10 mouse cellular contexts compared by ENCODE assay signal in the genomic region with DNA sequence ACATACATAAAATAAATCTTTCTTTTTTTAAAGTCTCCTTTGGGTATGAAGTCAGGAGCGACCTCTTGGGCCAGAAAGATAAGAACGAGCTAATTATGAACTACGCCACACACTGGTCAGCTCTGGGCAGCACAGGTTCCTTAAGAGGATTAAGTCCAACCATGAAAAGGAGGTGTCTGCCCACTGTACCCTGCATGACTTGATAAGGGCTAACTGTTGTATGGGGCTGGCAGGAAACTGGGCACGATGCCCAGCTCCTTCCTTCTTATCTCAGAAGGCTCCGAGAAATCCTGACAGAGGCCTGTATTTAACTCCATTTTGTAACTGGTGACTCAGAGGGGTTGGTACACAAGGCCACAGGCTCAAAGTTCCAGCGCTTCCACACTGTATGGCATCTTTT. TPM values are rescaled to one million over a fixed set of nuclear protein-coding genes. Genes with fewer than 3 reads are reported as not detected.
DNase-seq lines count a peak whose midpoint lies in the region; ATAC-seq and TF ChIP-seq lines count a peak whose summit lies in the region.
"Had no signal": no experiment of that assay in that cellular context is flagged by ENCODE, and none has a peak within 500 bp of the region (broad histone marks: within the 10 kb centered on the region; RNA-seq: fewer than 3 reads in every experiment).

No protein-coding gene starts in this region.

- no peak overlapping the region for H3K4me3 ChIP-seq in midbrain, embryonic 13.5 days (replicated peaks)
- H3K4me3 ChIP-seq in midbrain, embryonic 11.5 days (ENCODE audit: low read depth, low read length): no peak overlapping the region
- no peak overlapping the region for H3K4me3 ChIP-seq in small intestine, adult 2 months (ENCODE audit: low read depth, low read length)
- H3K4me3 ChIP-seq: embryonic facial prominence, embryonic 13.5 days had no signal

- no peak for TF ChIP-seq CTCF in small intestine, adult 2 months (IDR thresholded peaks at IDR 0.05; ENCODE audit: extremely low read depth, insufficient read length, insufficient replicate concordance, low read depth, low read length)

- H3K27ac ChIP-seq in midbrain, embryonic 13.5 days: no peak overlapping the region
- no peak overlapping the region for H3K27ac ChIP-seq in midbrain, embryonic 11.5 days (ENCODE audit: low read depth, low read length)
- peak overlapping the region; percentile 75; the same call in 1 of the 2 replicates for H3K27ac ChIP-seq in small intestine, adult 2 months (ENCODE audit: insufficient read depth, low read depth, low read length)
- H3K27ac ChIP-seq: embryonic facial prominence, embryonic 13.5 days; macrophage had no signal

- intact Hi-C loops in heart, postnatal 36 days (cut with DNase I): no loop called here

- H3K4me1 ChIP-seq in midbrain, embryonic 13.5 days (replicated peaks): 0 out of 2 replicates have a peak, but pooled peaks cover 3% of the 10 kb centered on the region
- H3K4me1 ChIP-seq in midbrain, embryonic 11.5 days (ENCODE audit: control insufficient read depth, insufficient read depth, low read length): no peaks in the 10 kb centered on the region
- peaks cover 16% of the 10 kb centered on the region for H3K4me1 ChIP-seq in small intestine, adult 2 months (ENCODE audit: control insufficient read depth, insufficient read depth, insufficient read length, low read length)
- H3K4me1 ChIP-seq: embryonic facial prominence, embryonic 13.5 days had no signal

- no peaks in the 10 kb centered on the region for H3K9me3 ChIP-seq in midbrain, embryonic 13.5 days
- H3K9me3 ChIP-seq in midbrain, embryonic 11.5 days (ENCODE audit: control insufficient read depth, low read length): no peaks in the 10 kb centered on the region

- peaks cover 21% of the 10 kb centered on the region for H3K27me3 ChIP-seq in midbrain, embryonic 13.5 days
- no peaks in the 10 kb centered on the region for H3K27me3 ChIP-seq in midbrain, embryonic 11.5 days (ENCODE audit: control insufficient read depth, insufficient read depth, low read length)
- H3K27me3 ChIP-seq in small intestine, adult 2 months (ENCODE audit: control insufficient read depth, insufficient read depth, low read length): no peaks in the 10 kb centered on the region

- TF ChIP-seq POLR2A in small intestine, adult 2 months (IDR thresholded peaks at IDR 0.05; ENCODE audit: low read depth, low read length): no peak

- no peak overlapping the region for H3K9ac ChIP-seq in midbrain, embryonic 13.5 days (replicated peaks)
- H3K9ac ChIP-seq in midbrain, embryonic 11.5 days (ENCODE audit: low read length): no peak overlapping the region
- H3K9ac ChIP-seq: embryonic facial prominence, embryonic 13.5 days had no signal

- no peak overlapping the region for H3K4me2 ChIP-seq in midbrain, embryonic 13.5 days (replicated peaks)
- H3K4me2 ChIP-seq in midbrain, embryonic 11.5 days: no peak overlapping the region
- H3K4me2 ChIP-seq: embryonic facial prominence, embryonic 13.5 days had no signal

- no peak for DNase-seq in midbrain, embryonic 11.5 days (ENCODE audit: low spot score, missing footprints)
- peak; percentile 89 to 90 for DNase-seq in adrenal gland, postnatal 36 days
- DNase-seq in heart, postnatal 36 days: peak; percentile 46 to 56
- no peak for DNase-seq in cerebellum, postnatal 25 days
- no peak for DNase-seq in cerebellum, adult 11 months
- DNase-seq in left cerebral cortex, adult 9 months (ENCODE audit: low spot score in 2 of 2): no peak

- H3K36me3 ChIP-seq in midbrain, embryonic 13.5 days: no peaks in the 10 kb centered on the region
- no peaks in the 10 kb centered on the region for H3K36me3 ChIP-seq in midbrain, embryonic 11.5 days (ENCODE audit: control insufficient read depth, insufficient read depth, low read length)
- H3K36me3 ChIP-seq in small intestine, adult 2 months (ENCODE audit: control insufficient read depth, insufficient read depth, low read length): no peaks in the 10 kb centered on the region
- H3K36me3 ChIP-seq: embryonic facial prominence, embryonic 13.5 days had no signal

- 73% methylated on average over 6 of the region's 6 CpGs for WGBS in midbrain, embryonic 13.5 days
- 92% methylated on average over 6 of the region's 6 CpGs for WGBS in midbrain, embryonic 11.5 days
- WGBS in small intestine, adult 2 months: 18% methylated on average over 6 of the region's 6 CpGs

- ATAC-seq in midbrain, embryonic 13.5 days: 0 out of 2 replicates have a peak, but pooled peaks have one; percentile 34
- ATAC-seq in midbrain, embryonic 11.5 days (ENCODE audit: low FRiP score): no peak

RNA-seq across cellular contexts. Expression of gene Sdsl, which starts 6.8 kb away (rescaled TPM):
- polyA plus RNA-seq in midbrain, embryonic 13.5 days (2015; fragmentation: Nextera tagmentation; extraction: Ambion mirVana): 6.8 and 9.5 TPM in 2 replicates
- polyA plus RNA-seq in midbrain, embryonic 11.5 days (2014; fragmentation: Nextera tagmentation; extraction: Ambion mirVana): 4.2 TPM in 2 replicates
- 10 to 100 TPM; 82.6 to 82.9 TPM for total RNA-seq in adrenal gland, postnatal 36 days (2021)
- 1 to 10 TPM; 8.3 to 9.1 TPM for total RNA-seq in heart, postnatal 36 days (2021)
- 27.3 and 46.4 TPM in 2 replicates for polyA plus RNA-seq in small intestine, adult 2 months (2012; rRNA removed)
- polyA plus RNA-seq: macrophage had no signal

RNA-seq across cellular contexts. Expression of gene Sds, which starts 10.5 kb away (rescaled TPM):
- polyA plus RNA-seq in midbrain, embryonic 13.5 days (2015; fragmentation: Nextera tagmentation; extraction: Ambion mirVana): 0.32 TPM in 1 of 2 replicates, not detected in the other
- polyA plus RNA-seq in midbrain, embryonic 11.5 days (2014; fragmentation: Nextera tagmentation; extraction: Ambion mirVana): not detected in 2 replicates
- 1 to 10 TPM in 1 of 2 experiments, not detected in 1; 1.3 TPM for total RNA-seq in adrenal gland, postnatal 36 days (2021)
- 1 to 10 TPM; 1.2 to 2.2 TPM for total RNA-seq in heart, postnatal 36 days (2021)
- not detected in 2 replicates for polyA plus RNA-seq in small intestine, adult 2 months (2012; rRNA removed)
- polyA plus RNA-seq: embryonic facial prominence, embryonic 13.5 days; macrophage had no signal

RNA-seq across cellular contexts. Expression of gene Lhx5, which starts 34.4 kb away (rescaled TPM):
- polyA plus RNA-seq in midbrain, embryonic 13.5 days (2015; fragmentation: Nextera tagmentation; extraction: Ambion mirVana): 44.6 and 55.0 TPM in 2 replicates
- 21.5 and 22.0 TPM in 2 replicates for polyA plus RNA-seq in midbrain, embryonic 11.5 days (2014; fragmentation: Nextera tagmentation; extraction: Ambion mirVana)
- total RNA-seq in adrenal gland, postnatal 36 days (2021): not detected
- not detected for total RNA-seq in heart, postnatal 36 days (2021)
- 0.38 TPM in 2 replicates for polyA plus RNA-seq in small intestine, adult 2 months (2012; rRNA removed)
- polyA plus RNA-seq: macrophage had no signal

RNA-seq across cellular contexts. Expression of gene Plbd2, which starts 37.6 kb away (rescaled TPM):
- polyA plus RNA-seq in midbrain, embryonic 13.5 days (2015; fragmentation: Nextera tagmentation; extraction: Ambion mirVana): 25.1 and 29.3 TPM in 2 replicates
- 20.2 and 21.9 TPM in 2 replicates for polyA plus RNA-seq in midbrain, embryonic 11.5 days (2014; fragmentation: Nextera tagmentation; extraction: Ambion mirVana)
- total RNA-seq in adrenal gland, postnatal 36 days (2021): 10 to 100 TPM; 86.9 to 87.9 TPM
- 10 to 100 TPM; 37.3 to 49.8 TPM for total RNA-seq in heart, postnatal 36 days (2021)
- 19.9 and 24.3 TPM in 2 replicates for polyA plus RNA-seq in small intestine, adult 2 months (2012; rRNA removed)

RNA-seq across cellular contexts. Expression of gene Slc8b1, which starts 45.1 kb away (rescaled TPM):
- polyA plus RNA-seq in midbrain, embryonic 13.5 days (2015; fragmentation: Nextera tagmentation; extraction: Ambion mirVana): 2.3 and 2.4 TPM in 2 replicates
- 1.3 and 1.8 TPM in 2 replicates for polyA plus RNA-seq in midbrain, embryonic 11.5 days (2014; fragmentation: Nextera tagmentation; extraction: Ambion mirVana)
- 10 to 100 TPM; 29.0 to 45.6 TPM for total RNA-seq in adrenal gland, postnatal 36 days (2021)
- 10 to 100 TPM; 12.5 to 13.9 TPM for total RNA-seq in heart, postnatal 36 days (2021)
- polyA plus RNA-seq in small intestine, adult 2 months (2012; rRNA removed): 8.0 and 12.1 TPM in 2 replicates

Comparison
In these comparisons a context has a peak if more than half of its experiments do, and no peak if none do; other contexts are left out.
1. DNase-seq: peak in adrenal gland, postnatal 36 days (2 of 2) and heart, postnatal 36 days (2 of 2); none in midbrain, embryonic 11.5 days (single experiment), cerebellum, postnatal 25 days (0 of 2), cerebellum, adult 11 months (single experiment) and left cerebral cortex, adult 9 months (0 of 2).
2. RNA of gene Lhx5, which starts 34.4 kb away (polyA plus RNA-seq): 44.6 to 55.0 TPM in midbrain, embryonic 13.5 days and 21.5 to 22.0 TPM in midbrain, embryonic 11.5 days; 0.38 TPM in small intestine, adult 2 months; every median in the first group is over 10 times any median in the second.